Mouse (Mus musculus) CH12.LX (cell line): ENCODE data around the gene Ahnak. TPM values are rescaled to one million over a fixed set of nuclear protein-coding genes. Genes with fewer than 3 reads are reported as not detected.

Source experiments
- DNase-seq: peaks from one replicate; pipeline ENCODE4 v3.0.0-alpha.2; 2013; ENCODE audit errors: extremely low read depth
- H3K27ac ChIP-seq: 2 replicates; pipeline ENCODE4 v1.5.1; 2012; ENCODE audit warnings: low read depth, mild to moderate bottlenecking, control low read depth, moderate library complexity; ENCODE audit not compliant: insufficient read depth
- H3K27me3 ChIP-seq: replicated peaks from 2 replicates; pipeline ENCODE3; 2012; ENCODE audit warnings: inconsistent platforms
- H3K36me3 ChIP-seq, 2 experiments: replicated peaks in 1 of 2; 2 replicates each; pipeline versions ENCODE3 to v1.6.1; 2012; ENCODE audit warnings: inconsistent platforms in 1 of 2, low read length in 1 of 2, mild to moderate bottlenecking in 1 of 2, mixed read lengths in 1 of 2, moderate library complexity in 1 of 2; ENCODE audit not compliant: control insufficient read depth in 1 of 2, insufficient read depth in 1 of 2
- H3K4me1 ChIP-seq, 2 experiments: 2 replicates each; pipeline ENCODE4 v1.6.1; 2012; ENCODE audit warnings: inconsistent platforms in 1 of 2, moderate library complexity in 1 of 2; ENCODE audit not compliant: insufficient read depth in 2 of 2, control insufficient read depth in 1 of 2
- H3K4me2 ChIP-seq: 2 replicates; pipeline ENCODE4 v1.6.1; 2012; ENCODE audit warnings: low read depth, mild to moderate bottlenecking, control low read depth; ENCODE audit not compliant: poor library complexity, insufficient read depth, severe bottlenecking
- H3K4me3 ChIP-seq, 3 experiments: fragments of 150-350 bp in 1 of 3; sonication (generic) in 1 of 3; replicated peaks in 1 of 3; 2 replicates each; pipeline versions ENCODE3 to v1.5.1; 2011 to 2012; ENCODE audit warnings: low read depth in 2 of 3, low read length in 2 of 3, mild to moderate bottlenecking in 2 of 3, moderate library complexity in 2 of 3, control low read depth in 1 of 3, improper control_type of control experiment in 1 of 3, inconsistent platforms in 1 of 3, mixed read lengths in 1 of 3; ENCODE audit not compliant: poor library complexity in 1 of 3
- H3K79me2 ChIP-seq: replicated peaks from 2 replicates; pipeline ENCODE4 v1.6.1; 2012; ENCODE audit warnings: mild to moderate bottlenecking, moderate library complexity; ENCODE audit not compliant: control insufficient read depth, poor library complexity, insufficient read depth, severe bottlenecking; ENCODE audit errors: extremely low read depth
- H3K9ac ChIP-seq: 2 replicates; pipeline ENCODE4 v1.6.1; 2012; ENCODE audit warnings: low read depth, mild to moderate bottlenecking, control low read depth, moderate library complexity; ENCODE audit not compliant: insufficient read depth
- H3K9me3 ChIP-seq: replicated peaks from 2 replicates; pipeline ENCODE3; 2012; ENCODE audit warnings: low read length, inconsistent platforms, mixed read lengths
- CTCF ChIP-seq, 2 experiments: IDR thresholded peaks in 1 of 2; conservative IDR thresholded peaks in 1 of 2; 2 replicates each; pipeline ENCODE4 v1.5.1; 2011 to 2012; ENCODE audit warnings: low read depth in 2 of 2, low read length in 2 of 2, improper control_type of control experiment in 1 of 2, inconsistent platforms in 1 of 2, mild to moderate bottlenecking in 1 of 2, moderate library complexity in 1 of 2
- E2F4 ChIP-seq: IDR thresholded peaks from 2 replicates; pipeline ENCODE4 v1.6.1; 2011; ENCODE audit warnings: low read depth, low read length, improper control_type of control experiment; ENCODE audit not compliant: insufficient replicate concordance
- EP300 ChIP-seq: IDR thresholded peaks from 2 replicates; pipeline ENCODE4 v1.6.1; 2011; ENCODE audit warnings: low read length, improper control_type of control experiment
- IRF4 ChIP-seq: IDR thresholded peaks from 2 replicates; pipeline ENCODE4 v1.6.1; 2014; ENCODE audit warnings: low read depth, mild to moderate bottlenecking, inconsistent platforms, low read length, improper control_type of control experiment
- JUND ChIP-seq: conservative IDR thresholded peaks from 2 replicates; pipeline ENCODE4 v1.6.1; 2011; ENCODE audit warnings: low read depth, low read length, improper control_type of control experiment
- MXI1 ChIP-seq: IDR thresholded peaks from 2 replicates; pipeline ENCODE4 v1.6.1; 2011; ENCODE audit warnings: mild to moderate bottlenecking, low read depth, low read length, improper control_type of control experiment
- NELFE ChIP-seq: IDR thresholded peaks from 2 replicates; pipeline ENCODE4 v1.6.1; 2011; ENCODE audit warnings: low read depth, low read length, improper control_type of control experiment
- NRF1 ChIP-seq: IDR thresholded peaks from 2 replicates; pipeline ENCODE4 v1.6.1; 2014; ENCODE audit warnings: low read depth, mild to moderate bottlenecking, inconsistent platforms, low read length, improper control_type of control experiment, moderate library complexity
- POLR2AphosphoS2 ChIP-seq: IDR thresholded peaks from 2 replicates; pipeline ENCODE4 v1.6.1; 2011; ENCODE audit warnings: low read depth, low read length, improper control_type of control experiment
- RAD21 ChIP-seq: IDR thresholded peaks from 2 replicates; pipeline ENCODE4 v1.6.1; 2011; ENCODE audit warnings: low read depth, mild to moderate bottlenecking, low read length, improper control_type of control experiment, moderate library complexity
- RCOR1 ChIP-seq: conservative IDR thresholded peaks from 2 replicates; pipeline ENCODE4 v1.6.1; 2012; ENCODE audit warnings: low read depth, mild to moderate bottlenecking, inconsistent platforms, low read length, improper control_type of control experiment
- SMC3 ChIP-seq: IDR thresholded peaks from 2 replicates; pipeline ENCODE4 v1.6.1; 2011; ENCODE audit warnings: low read depth, low read length, improper control_type of control experiment
- TBP ChIP-seq: conservative IDR thresholded peaks from 2 replicates; pipeline ENCODE4 v1.6.1; 2011; ENCODE audit warnings: low read depth, low read length, improper control_type of control experiment
- TCF12 ChIP-seq: IDR thresholded peaks from 2 replicates; pipeline ENCODE4 v1.6.1; 2014; ENCODE audit warnings: low read depth, mild to moderate bottlenecking, inconsistent platforms, low read length, improper control_type of control experiment
- USF1 ChIP-seq: IDR thresholded peaks from 2 replicates; pipeline ENCODE4 v1.6.1; 2014; ENCODE audit warnings: low read depth, mild to moderate bottlenecking, inconsistent platforms, low read length, improper control_type of control experiment
- ZC3H11A ChIP-seq: IDR thresholded peaks from 2 replicates; pipeline ENCODE4 v1.6.1; 2012; ENCODE audit warnings: low read depth, mild to moderate bottlenecking, inconsistent platforms, low read length, improper control_type of control experiment
- ZKSCAN1 ChIP-seq: IDR thresholded peaks from 2 replicates; pipeline ENCODE4 v1.6.1; 2012; ENCODE audit warnings: low read depth, inconsistent platforms, low read length, improper control_type of control experiment, borderline replicate concordance
- ZNF384 ChIP-seq: IDR thresholded peaks from 2 replicates; pipeline ENCODE4 v1.6.1; 2012; ENCODE audit warnings: low read depth, low read length, improper control_type of control experiment, inconsistent platforms
- dilution Hi-C: fragments of 300-500 bp; cut with MboI; formaldehyde crosslinking; loops from 2 replicates; pipeline ENCODE4 v1.14.3; 2020; ENCODE audit warnings: low sequenced_read_pairs; ENCODE audit not compliant: extremely low pct_unique_long_range_greater_than_20kb, extremely low pct_ligation_motif_present
- in situ Hi-C: fragments of 300-500 bp; cut with MboI; formaldehyde crosslinking; loops from 3 replicates; pipeline ENCODE4 v1.14.3; 2019; ENCODE audit warnings: low sequenced_read_pairs, low pct_ligation_motif_present, low pct_unique_long_range_greater_than_20kb, mixed read lengths
- polyA plus RNA-seq: library from polyadenylated mRNA; unstranded; fragments of >175 nt; gene quantifications from 2 replicates; pipeline ENCODE4 v1.2.1, GENCODE M21; 2012; ENCODE audit warnings: low read depth; ENCODE audit not compliant: insufficient read length
- total RNA-seq, 2 experiments: library from RNA; depleted of rRNA; stranded (reverse); fragments of 300-350 nt in 1 of 2; fragments of >200 nt in 1 of 2; gene quantifications; 2 replicates each; pipeline ENCODE4 v1.2.3; 2012 to 2014

Gene Ahnak
- total and polyA plus RNA-seq, 3 experiments = 1.7 to 21.7 (median 1.8) TPM

- Histone ChIP-seq H3K4me1 (peaks cover 3 to 90% of the 10 kb centered on the region in 2 experiments; a peak in 3 of 4 replicates), H3K9ac (no peak overlapping the region), H3K4me3 (no peak overlapping the region), H3K27ac (no peak overlapping the region)
- no peak for DNase-seq
- TF ChIP-seq NELFE = no peak
- peak in 1 of 2 experiments; percentile 20; a peak in 1 of 4 replicates for TF ChIP-seq CTCF (conservative IDR thresholded peaks at IDR 0.05 in 1 of 2, IDR thresholded peaks at IDR 0.05 in 1 of 2; ENCODE audit: low read depth in 2 of 2, low read length in 2 of 2)
- no peak for TF ChIP-seq ZKSCAN1
- peak; percentile 14; the same call in 1 of the 2 replicates for TF ChIP-seq SMC3
- TF ChIP-seq E2F4 = no peak
- TF ChIP-seq, all 38 proteins: peak for 2
- Histone ChIP-seq H3K27me3 (no peaks in the 10 kb centered on the region), H3K36me3 (peaks cover 87 to 98% of the 10 kb centered on the region in 2 experiments), H3K4me2 (no peak overlapping the region), H3K9me3 (no peaks in the 10 kb centered on the region), H3K79me2 (peaks cover 48% of the 10 kb centered on the region)
- dilution Hi-C loops (no loop called here), in situ Hi-C loops (no loop called here)
Measured at GRCm38 (mm10) chr19:8974638-8975037, 14.4 kb upstream of the Ahnak start.

GRCm38 (mm10) chr19:8975491-8975890 lies 13.6 kb upstream of the Ahnak start:
- TF ChIP-seq ZNF384 (no peak), RAD21 (no peak), USF1 (no peak), POLR2AphosphoS2 (0 out of 2 replicates have a peak, but pooled peaks have one; percentile 4), MXI1 (no peak), TCF12 (no peak), JUND (no peak), TBP (no peak), NRF1 (no peak)
- peaks cover 3 to 89% of the 10 kb centered on the region in 2 experiments for H3K4me1 ChIP-seq

GRCm38 (mm10) chr19:8976535-8976934 lies 12.5 kb upstream of the Ahnak start:
- Histone ChIP-seq H3K79me2 (peaks cover 30% of the 10 kb centered on the region), H3K4me3 (no peak overlapping the region), H3K36me3 (peaks cover 79 to 94% of the 10 kb centered on the region in 2 experiments), H3K9ac (no peak overlapping the region), H3K4me2 (no peak overlapping the region), H3K4me1 (peaks cover 2 to 89% of the 10 kb centered on the region in 2 experiments; a peak in 3 of 4 replicates), H3K27me3 (no peaks in the 10 kb centered on the region), H3K9me3 (no peaks in the 10 kb centered on the region), H3K27ac (no peak overlapping the region)
- dilution Hi-C loops (no loop called here), in situ Hi-C loops (no loop called here)
- TF ChIP-seq EP300 (no peak), MXI1 (no peak), ZC3H11A (peak; percentile 48), IRF4 (peak; percentile 14; the same call in 1 of the 2 replicates), CTCF (conservative IDR thresholded peaks at IDR 0.05 in 1 of 2, IDR thresholded peaks at IDR 0.05 in 1 of 2; ENCODE audit: low read depth in 2 of 2, low read length in 2 of 2) (peak; percentile 44 to 78), RAD21 (peak; percentile 78), RCOR1 (no peak), SMC3 (peak; percentile 90)
- peak; percentile 56 for DNase-seq

More at GRCm38 (mm10) chr19:8975491-8975890, 13.6 kb upstream of the Ahnak start:
- H3K9ac ChIP-seq = no peak overlapping the region
- in situ Hi-C loops = no loop called here
- dilution Hi-C loops = no loop called here
- no peak overlapping the region for H3K4me2 ChIP-seq
- H3K27ac ChIP-seq = no peak overlapping the region
- H3K27me3 ChIP-seq = no peaks in the 10 kb centered on the region
- no peaks in the 10 kb centered on the region for H3K9me3 ChIP-seq
- H3K36me3 ChIP-seq = peaks cover 87 to 96% of the 10 kb centered on the region in 2 experiments
- peaks cover 41% of the 10 kb centered on the region for H3K79me2 ChIP-seq
- no peak overlapping the region for H3K4me3 ChIP-seq
- DNase-seq = no peak
